Mouse (Mus musculus) heart, postnatal 0 days (tissue): ENCODE measurements at regions not wholly inside any gene's neighbourhood (a gene's known extent, or its start where the extent isn't known, plus 50 kb on each side); places are given as distances from the start of the nearest gene placed in this dataset.

ENCODE experiments used
- ATAC-seq: fragments of 200-750 bp; cut with Nextera tagmentation; 2 replicates; pipeline ENCODE4 v1.8.0; 2017; ENCODE audit warnings: low read depth, moderate number of reproducible peaks, moderate library complexity; ENCODE audit not compliant: insufficient read depth
- DNase-seq: peaks from one replicate; pipeline ENCODE4 v3.0.0-alpha.2; 2016; ENCODE audit warnings: low spot score
- H3K27ac ChIP-seq: fragments of 300-500 bp; sonication (generic); 2 replicates; pipeline ENCODE4 v1.5.1; 2014; ENCODE audit warnings: low read depth, mild to moderate bottlenecking
- H3K27me3 ChIP-seq: fragments of 300-500 bp; sonication (generic); 2 replicates; pipeline ENCODE4 v1.6.1; 2014; ENCODE audit warnings: low read length, mixed read lengths; ENCODE audit not compliant: control insufficient read depth, insufficient read depth
- H3K36me3 ChIP-seq: fragments of 300-500 bp; sonication (generic); replicated peaks from 2 replicates; pipeline ENCODE4 v1.6.1; 2014; ENCODE audit warnings: low read length, mixed read lengths; ENCODE audit not compliant: control insufficient read depth, insufficient read depth
- H3K4me1 ChIP-seq: fragments of 300-500 bp; sonication (generic); 2 replicates; pipeline ENCODE4 v1.6.1; 2014; ENCODE audit warnings: antibody characterized with exemption; ENCODE audit not compliant: control insufficient read depth, insufficient read depth
- H3K4me2 ChIP-seq: fragments of 300-500 bp; sonication (generic); 2 replicates; pipeline ENCODE4 v1.6.1; 2014; ENCODE audit warnings: low read depth, mild to moderate bottlenecking, low read length, moderate library complexity
- H3K4me3 ChIP-seq: fragments of 300-500 bp; sonication (generic); 2 replicates; pipeline ENCODE4 v1.5.1; 2014; ENCODE audit warnings: low read depth, low read length
- H3K9ac ChIP-seq: fragments of 300-500 bp; sonication (generic); replicated peaks from 2 replicates; pipeline ENCODE4 v1.6.1; 2014; ENCODE audit warnings: low read depth, low read length, mixed read lengths
- H3K9me3 ChIP-seq: fragments of 300-500 bp; sonication (generic); replicated peaks from 2 replicates; pipeline ENCODE4 v1.6.1; 2016; ENCODE audit warnings: low read length; ENCODE audit not compliant: control insufficient read depth
- CTCF ChIP-seq: IDR thresholded peaks from 2 replicates; pipeline ENCODE4 v1.5.1; 2016; ENCODE audit warnings: antibody characterized with exemption, control low read depth, low read depth
- EP300 ChIP-seq: IDR thresholded peaks from 2 replicates; pipeline ENCODE4 v1.6.1; 2016; ENCODE audit warnings: antibody characterized with exemption, low read depth
- WGBS: fragments of 180-500 bp; shearing (Covaris S2); extraction: QIAGEN DNeasy Blood & Tissue Kit; methylation state at CpG from one replicate; pipeline ENCODE4 v1.1.7; 2014; 5-methylcytosine and 5-hydroxymethylcytosine counted together

DNA sequence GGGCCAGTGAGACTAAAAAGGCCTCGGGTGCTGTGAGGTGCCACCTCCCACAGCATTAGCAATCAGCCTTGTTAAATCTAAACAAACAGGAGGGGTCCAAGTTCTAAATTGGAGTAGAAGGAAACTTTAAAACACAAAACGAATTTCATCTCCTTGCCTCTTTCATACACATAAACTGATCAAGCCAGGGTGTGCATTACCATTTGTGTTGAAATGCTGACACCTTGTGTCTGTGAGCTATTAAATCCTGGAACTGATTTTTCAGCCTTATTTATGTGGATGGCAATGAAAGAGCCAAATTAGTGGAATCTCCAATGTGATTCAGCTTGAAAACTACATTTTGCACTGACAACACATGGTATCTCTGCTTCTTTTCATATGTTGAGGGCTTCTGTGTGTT, 114.8 kb downstream of the Pcsk1 start:
- WGBS, result 23% methylated on average over 2 of the region's 2 CpGs
- Histone ChIP-seq H3K27ac (no peak overlapping the region), H3K27me3 (no peaks in the 10 kb centered on the region), H3K9me3 (no peaks in the 10 kb centered on the region), H3K4me1 (no peaks in the 10 kb centered on the region), H3K4me3 (no peak overlapping the region), H3K4me2 (no peak overlapping the region), H3K36me3 (no peaks in the 10 kb centered on the region), H3K9ac (no peak overlapping the region)
- no peak for ATAC-seq
- TF ChIP-seq CTCF (peak; percentile 37), EP300 (no peak)
- DNase-seq, result no peak

DNA sequence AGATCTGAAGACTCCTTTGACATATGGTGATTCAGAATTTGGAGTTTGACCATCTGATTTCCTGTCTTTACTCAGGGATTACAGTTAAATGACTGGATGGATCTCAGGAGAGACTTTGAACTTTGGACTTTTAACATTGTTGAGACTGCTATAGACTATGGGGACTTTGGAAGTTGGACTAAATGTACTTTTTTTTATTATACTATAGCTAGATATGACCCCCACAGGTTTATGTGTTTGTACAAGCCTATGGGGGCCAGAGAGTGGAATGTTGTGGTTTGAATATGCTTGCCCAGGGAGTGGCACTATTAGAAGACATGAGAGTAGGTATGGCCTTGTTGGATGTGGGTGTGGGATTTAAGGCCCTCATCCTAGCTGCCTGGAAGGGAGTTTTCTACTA, 134.3 kb downstream of the Pcsk1 start:
- H3K9me3 ChIP-seq, result no peaks in the 10 kb centered on the region
- no peaks in the 10 kb centered on the region for H3K4me1 ChIP-seq
- no peaks in the 10 kb centered on the region for H3K36me3 ChIP-seq
- H3K27ac ChIP-seq, result no peak overlapping the region
- H3K4me2 ChIP-seq, result no peak overlapping the region
- no peaks in the 10 kb centered on the region for H3K27me3 ChIP-seq
- DNase-seq (no peak), ATAC-seq (no peak)
- no peak overlapping the region for H3K9ac ChIP-seq
- no peak overlapping the region for H3K4me3 ChIP-seq
- no peak for TF ChIP-seq EP300

DNA sequence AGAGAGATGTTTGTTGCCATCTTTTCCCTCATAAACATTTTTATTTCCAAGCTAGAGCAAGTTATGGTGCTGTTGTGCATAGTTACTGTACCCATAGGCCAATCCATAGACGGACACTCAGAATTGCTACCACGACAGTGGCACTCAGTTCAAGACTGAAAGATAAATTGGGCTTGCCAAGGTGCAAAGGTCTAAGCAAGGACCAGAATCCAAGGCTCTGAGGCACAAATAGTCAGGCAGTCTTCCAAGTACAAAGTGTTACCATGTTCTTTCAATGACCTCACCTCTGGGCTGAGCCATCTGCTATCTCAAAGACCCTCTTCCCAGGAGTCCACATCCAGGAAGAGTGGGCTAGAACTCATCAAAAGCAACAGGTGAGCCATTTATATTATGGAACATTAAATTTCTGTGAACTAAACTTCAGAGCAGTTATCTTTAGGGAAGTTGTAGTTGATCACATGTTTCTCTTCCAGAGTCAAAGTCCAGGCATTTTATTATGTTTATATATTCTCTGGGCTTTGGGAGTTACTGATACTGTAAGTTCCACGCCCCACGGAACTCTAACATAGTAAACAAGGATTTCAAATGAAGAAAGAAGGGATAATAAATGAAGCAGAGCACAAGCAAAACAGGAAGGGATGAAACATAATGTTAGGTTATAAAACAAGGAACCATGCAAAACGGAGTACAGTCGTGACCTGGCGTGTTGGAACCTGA, 136.1 kb downstream of the Pcsk1 start:
- H3K4me1 ChIP-seq, result no peaks in the 10 kb centered on the region
- H3K4me3 ChIP-seq, result no peak overlapping the region
- no peaks in the 10 kb centered on the region for H3K27me3 ChIP-seq
- DNase-seq, result no peak
- H3K9ac ChIP-seq, result no peak overlapping the region
- no peaks in the 10 kb centered on the region for H3K9me3 ChIP-seq
- ATAC-seq, result no peak
- no peaks in the 10 kb centered on the region for H3K36me3 ChIP-seq
- TF ChIP-seq CTCF, result no peak
- TF ChIP-seq EP300, result no peak
- H3K27ac ChIP-seq, result no peak overlapping the region
- H3K4me2 ChIP-seq, result no peak overlapping the region
- WGBS, result 68% methylated on average over 7 of the region's 7 CpGs

DNA sequence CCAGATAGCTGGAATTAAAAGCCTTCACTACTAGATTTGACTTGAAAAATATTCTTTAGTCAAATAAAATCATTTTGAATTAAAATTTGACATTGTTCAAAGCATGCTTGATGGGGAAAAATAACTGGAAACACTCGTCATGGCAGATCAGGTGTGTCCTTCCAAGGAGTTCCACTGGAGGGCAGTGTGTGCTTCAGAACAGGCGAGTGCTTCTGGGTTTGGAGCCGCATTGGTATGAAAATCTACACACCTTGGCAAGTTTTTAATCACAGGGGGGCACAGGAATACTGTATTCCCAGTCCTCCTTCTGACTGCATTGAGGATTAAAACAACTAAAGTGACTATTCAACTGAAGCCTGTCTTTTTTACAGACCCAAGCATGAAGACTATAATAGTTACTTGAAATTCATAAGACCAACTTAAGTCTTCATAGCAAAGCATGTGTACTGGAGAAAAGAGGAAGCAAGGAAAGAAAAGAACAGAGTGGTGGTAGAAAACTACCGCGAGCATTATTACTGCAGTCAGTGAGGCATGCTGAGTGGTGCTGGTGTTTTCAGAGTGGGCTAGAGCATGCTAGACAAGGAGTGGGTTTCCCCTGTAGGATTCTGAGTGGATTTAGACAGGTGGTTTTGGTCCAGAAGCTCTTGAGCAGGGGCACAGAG, 138.1 kb downstream of the Pcsk1 start:
- no peak overlapping the region for H3K9ac ChIP-seq
- H3K4me3 ChIP-seq, result no peak overlapping the region
- no peaks in the 10 kb centered on the region for H3K36me3 ChIP-seq
- no peaks in the 10 kb centered on the region for H3K4me1 ChIP-seq
- ATAC-seq (no peak), DNase-seq (peak; percentile 23)
- WGBS, result 19% methylated on average over 5 of the region's 5 CpGs
- no peak overlapping the region for H3K27ac ChIP-seq
- H3K27me3 ChIP-seq, result no peaks in the 10 kb centered on the region
- TF ChIP-seq EP300 (no peak), CTCF (peak; percentile 86)
- H3K9me3 ChIP-seq, result no peaks in the 10 kb centered on the region
- H3K4me2 ChIP-seq, result no peak overlapping the region

DNA sequence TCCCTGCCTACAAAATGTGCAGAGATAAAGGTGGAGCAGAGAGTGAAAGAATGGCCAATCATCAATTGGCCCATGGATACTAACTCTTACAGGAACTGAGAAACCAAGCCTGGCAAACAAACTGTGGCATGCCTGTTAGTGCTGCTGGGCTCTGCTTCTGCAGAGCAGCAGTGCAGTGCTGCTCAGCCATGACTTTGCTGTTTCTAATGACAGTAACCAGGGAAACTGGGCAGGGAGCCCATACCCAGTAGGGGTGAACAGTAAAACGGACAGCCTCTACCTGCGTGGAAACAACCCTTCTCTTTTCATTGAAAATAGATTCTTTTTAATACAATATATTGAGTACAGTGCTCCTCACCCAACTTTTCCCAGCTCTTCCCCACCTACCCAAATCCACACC, 146.8 kb downstream of the Pcsk1 start:
- WGBS, result 45% methylated on average over 2 of the region's 2 CpGs
- ATAC-seq (no peak), DNase-seq (no peak)
- no peaks in the 10 kb centered on the region for H3K27me3 ChIP-seq
- H3K4me1 ChIP-seq, result no peaks in the 10 kb centered on the region
- H3K4me3 ChIP-seq, result no peak overlapping the region
- H3K9me3 ChIP-seq, result no peaks in the 10 kb centered on the region
- no peak overlapping the region for H3K27ac ChIP-seq
- H3K9ac ChIP-seq, result no peak overlapping the region
- H3K4me2 ChIP-seq, result no peak overlapping the region
- no peaks in the 10 kb centered on the region for H3K36me3 ChIP-seq
- TF ChIP-seq CTCF, result no peak
- TF ChIP-seq EP300, result no peak
